Mouse (Mus musculus): ENCODE data around the gene Gm42420.
A peak's percentile ranks its signal among the peaks of the same experiment; 100 is the strongest.

The Gm42420 gene

DNA sequence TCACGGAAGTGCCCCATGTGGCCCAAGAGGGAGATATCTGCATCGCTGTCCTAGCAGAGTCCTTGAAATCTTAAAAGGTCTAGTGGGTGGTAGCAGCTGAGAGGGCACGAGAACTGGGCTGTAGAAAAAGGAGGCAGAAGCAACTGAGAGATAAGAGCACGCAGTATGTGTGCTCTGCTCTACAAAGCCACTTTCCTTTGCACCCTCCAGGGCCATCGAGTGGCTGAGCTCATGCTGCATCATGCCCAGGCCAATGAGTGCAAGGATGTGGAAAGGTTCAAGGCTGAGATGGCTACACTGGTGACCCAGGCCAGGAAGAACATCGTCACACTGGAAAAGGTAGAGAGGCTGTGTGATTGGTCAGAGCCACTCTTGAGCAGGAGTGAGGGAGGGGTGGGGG is at the start of gene Gm42420:
TSS of gene Gm42420 (plus strand) at position 237 of the 400 bp plus-strand sequence.
- DNase-seq (ENCODE audit: low read depth in 2 of 2, low spot score in 2 of 2) = no peak

DNA sequence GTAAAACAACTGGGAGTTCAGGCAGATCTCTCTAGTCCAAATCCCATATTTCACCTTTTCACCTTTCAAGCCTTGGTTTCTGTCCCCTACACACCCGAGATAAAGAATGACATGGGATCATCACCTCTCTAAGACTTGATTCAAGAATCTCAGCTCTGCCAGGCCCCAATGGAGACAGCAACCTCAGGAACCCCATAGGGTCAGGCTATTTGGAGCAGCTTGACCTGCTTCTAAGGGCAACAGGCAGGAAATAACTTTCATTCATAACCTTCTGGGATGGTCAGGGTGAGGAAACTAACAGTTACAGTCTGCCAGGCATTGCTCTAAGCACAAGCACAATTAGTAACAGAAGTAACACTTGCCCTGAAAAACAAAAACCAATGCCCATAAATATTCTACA is 48.9 kb upstream of the Gm42420 start:
- DNase-seq (ENCODE audit: low read depth in 2 of 2, low spot score in 2 of 2) = no peak

DNA sequence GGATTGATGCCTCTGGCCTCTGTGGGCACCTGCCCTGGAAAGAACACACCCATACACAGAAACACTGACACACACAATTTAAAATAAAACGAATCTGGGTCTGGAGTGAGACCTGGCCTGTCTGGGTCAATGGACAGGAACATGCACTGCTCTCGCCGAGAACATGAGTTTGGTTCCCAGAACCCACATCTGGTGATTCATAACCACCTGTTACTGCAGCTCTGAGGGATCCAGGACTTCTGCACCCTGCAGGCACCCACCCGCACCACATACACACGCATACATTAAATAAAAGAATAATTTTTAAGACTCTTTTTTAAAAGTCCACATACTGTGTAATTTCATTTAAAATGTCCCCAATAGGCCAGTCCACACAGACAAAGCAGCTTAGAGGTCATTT is 48.3 kb upstream of the Gm42420 start:
- no peak for DNase-seq (ENCODE audit: low read depth in 2 of 2, low spot score in 2 of 2)

DNA sequence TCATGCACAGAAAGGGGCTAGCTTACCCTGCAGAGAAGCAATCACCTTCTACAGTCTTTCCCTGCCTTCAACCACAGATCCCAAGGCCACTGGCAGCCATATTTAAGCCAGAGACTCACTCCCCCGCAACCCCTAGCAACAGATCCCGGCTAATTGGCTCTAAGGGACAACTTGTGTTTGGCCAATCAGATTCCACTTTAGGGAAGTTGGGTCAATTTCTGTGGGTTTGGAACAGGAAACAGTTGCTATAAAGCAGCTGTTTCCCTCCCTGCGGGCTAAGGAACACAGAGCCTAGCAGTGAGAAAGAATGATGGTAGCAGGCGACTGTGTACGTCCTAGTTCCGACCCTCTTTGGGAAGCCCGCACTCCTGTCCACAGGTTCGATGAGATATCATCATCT is 47.3 kb upstream of the Gm42420 start:
- DNase-seq (ENCODE audit: low read depth in 2 of 2, low spot score in 2 of 2) = no peak

DNA sequence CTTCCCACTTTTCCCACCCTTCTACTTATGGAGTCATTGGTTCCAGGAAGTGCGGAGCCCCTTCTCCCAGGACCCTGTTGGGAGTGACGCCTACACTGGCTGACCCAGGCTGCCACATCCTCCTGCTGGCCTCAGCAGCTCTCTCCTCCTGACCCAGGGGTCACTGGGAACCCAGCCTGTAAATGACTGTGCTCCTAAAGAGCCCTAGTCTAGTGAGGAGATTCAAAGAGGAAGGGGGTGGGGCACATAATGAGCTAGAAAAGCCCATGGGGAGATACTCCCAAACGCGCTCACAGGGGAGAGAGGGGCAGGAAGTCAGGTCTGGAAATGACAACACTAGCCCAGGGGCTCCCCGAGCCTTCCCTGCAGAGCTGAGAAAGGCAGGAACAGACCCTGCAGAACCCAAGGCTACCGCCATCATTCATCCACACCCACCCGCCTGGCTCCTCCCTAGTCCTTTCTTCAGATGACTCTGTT is 45.8 kb upstream of the Gm42420 start:
- DNase-seq (ENCODE audit: low read depth in 2 of 2, low spot score in 2 of 2) = no peak

DNA sequence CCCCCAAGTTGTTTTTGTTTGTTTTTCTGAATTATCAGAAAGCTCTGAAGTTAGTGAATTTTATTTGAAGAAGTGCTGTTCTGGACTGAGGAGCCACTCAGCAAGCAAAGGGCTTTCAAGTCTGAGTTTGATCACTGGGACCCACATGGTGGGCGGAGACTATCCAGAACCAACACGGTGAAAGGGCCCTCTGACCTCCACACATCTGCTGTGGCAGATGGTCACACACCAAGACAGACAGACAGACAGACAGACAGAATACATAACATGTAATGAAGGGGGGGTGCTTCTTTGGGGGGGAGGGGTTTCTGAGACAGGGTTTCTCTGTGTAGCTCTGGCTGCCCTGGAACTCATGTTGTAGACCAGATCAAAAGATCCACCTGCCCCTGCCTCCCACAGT is 45.0 kb upstream of the Gm42420 start:
- DNase-seq (ENCODE audit: low read depth in 2 of 2, low spot score in 2 of 2) = no peak

DNA sequence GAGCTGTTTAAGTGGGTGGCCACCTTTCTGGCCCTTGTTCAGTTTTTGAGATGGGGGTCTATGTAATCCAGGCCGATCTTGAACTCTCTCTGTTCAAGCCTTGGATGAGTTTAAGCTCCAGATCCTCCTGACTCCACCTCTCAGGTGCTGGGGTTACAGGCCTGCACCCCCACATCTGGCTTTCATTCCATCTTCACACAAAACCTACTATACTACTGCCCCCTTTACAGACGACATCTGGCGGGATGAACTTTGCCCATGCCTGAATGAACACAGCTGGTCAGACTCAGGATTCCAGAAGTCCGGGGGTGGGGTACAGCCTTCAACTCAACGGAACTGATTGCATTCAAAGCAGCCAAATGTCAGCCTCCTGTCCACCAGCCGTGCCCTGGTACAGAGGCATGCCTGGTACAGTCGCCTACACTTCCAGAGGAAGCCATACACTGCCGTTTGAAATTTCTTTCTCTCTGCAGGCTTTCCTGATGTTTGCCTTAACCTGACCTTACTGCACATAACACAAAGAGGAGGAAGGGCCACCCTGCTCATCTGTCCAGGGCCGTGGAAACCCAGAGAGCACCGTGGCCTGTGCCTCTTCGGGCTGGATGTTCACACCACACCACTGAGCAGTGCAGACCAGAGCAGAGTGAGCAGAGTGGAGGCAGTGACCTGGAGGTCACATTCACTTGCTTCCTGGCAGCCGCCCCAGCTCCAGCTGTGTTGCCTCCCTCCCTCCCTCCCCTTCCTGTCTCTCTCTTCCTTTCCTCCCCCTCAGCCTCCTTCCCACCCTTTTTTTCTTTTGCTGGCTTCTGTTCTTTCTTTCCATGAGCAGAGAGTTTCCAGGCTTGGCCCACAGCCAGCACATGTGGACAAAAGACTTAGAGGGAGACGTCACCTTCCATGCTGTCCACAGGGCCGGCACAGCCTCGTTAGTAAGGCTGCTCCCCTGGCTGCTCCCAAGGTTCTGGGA is 42.6 kb upstream of the Gm42420 start:
- DNase-seq (ENCODE audit: low read depth in 2 of 2, low spot score in 2 of 2) = no peak

DNA sequence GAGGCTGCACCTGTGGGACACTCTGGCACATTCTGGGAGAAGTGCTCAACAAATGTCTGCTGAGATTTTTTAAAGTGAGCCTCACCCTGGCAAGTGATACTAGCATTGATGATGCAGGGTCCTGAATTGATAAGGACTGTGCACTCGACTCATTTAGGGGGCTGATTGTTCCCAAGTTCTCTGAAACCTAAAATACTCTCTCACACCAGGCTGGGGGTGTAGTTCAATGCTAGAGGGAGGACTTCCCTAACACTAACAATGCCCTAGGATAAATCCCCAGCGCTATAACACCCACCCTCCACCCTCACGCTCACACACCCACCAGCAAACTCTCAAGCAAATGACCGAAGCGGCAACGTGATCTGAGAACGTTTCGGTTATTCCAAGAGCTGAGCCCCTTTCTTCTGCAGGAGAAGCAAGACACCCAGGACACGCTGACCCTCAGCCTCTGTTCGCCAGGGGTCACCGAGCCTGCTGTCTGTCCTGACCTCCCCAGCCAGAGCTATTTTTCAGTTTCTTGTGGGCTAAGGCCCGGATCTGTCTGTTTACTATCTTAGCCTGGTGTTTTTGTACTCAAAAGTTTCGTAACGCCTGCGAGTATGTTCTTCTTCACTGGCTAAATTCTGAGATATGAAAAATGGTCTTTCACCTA is 41.7 kb upstream of the Gm42420 start:
- no peak for DNase-seq (ENCODE audit: low read depth in 2 of 2, low spot score in 2 of 2)

DNA sequence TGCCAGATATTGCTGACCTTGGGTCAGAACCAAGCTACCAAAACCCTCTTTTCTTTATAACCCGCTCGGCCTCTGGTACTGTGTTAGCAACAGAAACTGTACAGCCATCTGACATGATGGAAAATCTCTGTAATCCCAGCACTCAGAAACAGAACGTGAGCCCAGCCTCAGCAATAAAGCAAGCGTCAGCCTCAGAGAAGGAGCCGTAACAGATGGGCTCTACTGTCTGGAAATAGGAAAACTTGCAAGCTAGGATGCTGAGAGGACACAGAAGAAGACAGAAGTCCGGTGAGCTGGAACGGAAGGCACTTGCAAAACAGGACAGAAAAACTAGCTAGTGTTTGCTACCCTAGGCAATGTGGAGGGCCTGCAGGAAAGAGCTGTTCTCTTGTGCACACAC is 40.1 kb upstream of the Gm42420 start:
- DNase-seq (ENCODE audit: low read depth in 2 of 2, low spot score in 2 of 2) = no peak

DNA sequence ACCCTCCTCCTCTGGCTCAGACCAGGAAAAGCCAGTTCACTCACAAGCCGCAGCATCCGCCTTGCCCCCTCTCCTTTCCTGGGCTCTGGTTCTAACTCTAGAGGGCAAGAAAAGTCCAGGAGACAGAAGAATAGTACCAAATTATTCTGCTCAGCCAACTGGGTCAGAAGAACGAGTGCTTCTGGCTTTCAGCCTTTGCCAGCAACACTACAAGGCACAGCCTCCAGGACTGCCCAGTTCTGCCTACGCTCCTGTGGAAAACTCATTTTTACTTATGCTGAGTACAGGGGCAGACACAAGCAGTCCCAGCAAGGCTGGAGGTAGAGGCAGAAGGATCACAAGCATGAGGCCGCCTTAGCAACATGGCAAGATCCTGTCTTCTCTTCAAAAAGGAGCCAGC is 37.5 kb upstream of the Gm42420 start:
- DNase-seq (ENCODE audit: low read depth in 2 of 2, low spot score in 2 of 2) = no peak

DNA sequence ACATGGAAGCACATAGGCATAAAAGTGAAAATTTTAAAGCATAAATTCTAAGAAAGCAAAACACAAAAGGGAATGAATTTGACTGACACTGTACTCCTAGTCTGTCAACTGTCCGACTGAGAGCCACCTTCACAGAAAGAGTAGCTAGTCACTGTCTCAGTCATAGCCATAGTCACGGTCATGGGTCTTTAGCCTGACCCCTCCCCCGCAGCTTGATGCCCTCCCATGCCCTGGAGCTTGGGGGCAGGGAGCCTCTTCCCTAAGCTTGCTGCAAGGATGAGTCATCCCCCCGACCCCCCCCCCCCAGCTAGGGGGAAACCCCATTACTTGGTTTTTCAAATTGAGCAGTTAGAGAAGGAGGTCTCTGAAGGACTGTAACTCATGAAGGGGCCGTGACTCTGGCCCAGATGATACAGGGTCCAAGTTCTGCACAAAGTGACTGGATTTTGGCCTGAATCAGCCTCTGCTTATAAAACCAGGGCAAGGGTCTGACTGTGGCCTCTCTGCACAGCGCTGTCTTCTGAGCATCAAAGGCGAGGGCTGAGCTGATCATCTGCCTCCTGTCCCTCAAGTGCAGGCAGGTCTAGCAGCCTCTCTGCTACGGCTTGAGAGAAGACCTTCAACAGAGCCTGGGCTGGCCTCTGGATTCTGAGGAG is 33.4 kb upstream of the Gm42420 start:
- DNase-seq (ENCODE audit: low read depth in 2 of 2, low spot score in 2 of 2) = no peak

DNA sequence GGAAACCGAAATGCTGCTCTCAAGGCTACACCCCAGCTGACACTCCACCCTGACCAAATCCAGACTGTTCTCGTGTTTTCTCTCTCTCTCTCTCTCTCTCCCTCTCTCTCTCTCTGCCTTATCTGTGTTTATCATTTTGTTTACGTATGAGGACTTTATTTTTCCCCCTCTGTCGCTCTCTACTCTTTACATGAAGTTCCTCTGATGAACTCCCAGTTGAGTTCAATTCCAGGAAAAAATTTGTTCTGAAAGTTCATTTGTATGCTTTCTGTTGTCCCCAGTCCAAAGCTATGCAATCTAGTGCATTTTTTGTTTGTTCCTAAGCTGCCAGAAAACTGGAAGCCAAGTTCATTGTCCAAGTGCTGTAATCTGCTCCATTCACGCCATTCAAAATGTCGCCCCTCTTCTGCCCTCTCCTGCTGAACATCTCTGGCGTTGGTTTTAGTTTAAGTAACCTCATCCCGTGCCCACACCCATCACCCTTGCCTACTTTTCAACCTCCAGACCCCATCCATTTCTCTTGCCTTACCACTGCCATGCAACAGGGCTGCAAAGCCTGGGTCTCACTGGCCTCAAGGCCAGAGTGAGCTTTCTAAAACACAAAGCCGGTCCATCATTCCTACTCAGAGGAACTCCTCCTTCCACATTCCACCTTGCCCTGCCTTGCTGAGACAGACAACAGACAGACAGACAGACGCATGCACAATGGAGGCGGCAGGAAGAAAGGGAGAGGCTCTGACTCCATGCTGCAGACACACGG is 30.5 kb upstream of the Gm42420 start:
- DNase-seq (ENCODE audit: low read depth in 2 of 2, low spot score in 2 of 2) = no peak

DNA sequence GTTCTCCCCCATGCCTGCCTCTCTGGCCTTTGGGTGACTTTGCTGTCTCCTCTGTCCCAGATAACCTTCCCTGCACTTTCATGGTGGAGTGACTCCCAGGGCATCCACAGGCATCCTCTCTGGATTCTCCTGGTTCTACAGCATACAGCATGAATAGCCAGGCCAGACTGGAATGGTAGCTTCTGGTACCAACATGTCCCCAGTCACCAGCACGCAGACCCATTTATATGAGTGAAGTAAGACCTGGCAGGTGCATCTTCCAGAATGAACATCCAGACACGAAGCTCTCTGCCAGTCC is 30.0 kb upstream of the Gm42420 start:
- DNase-seq (ENCODE audit: low read depth in 2 of 2, low spot score in 2 of 2) = no peak

DNA sequence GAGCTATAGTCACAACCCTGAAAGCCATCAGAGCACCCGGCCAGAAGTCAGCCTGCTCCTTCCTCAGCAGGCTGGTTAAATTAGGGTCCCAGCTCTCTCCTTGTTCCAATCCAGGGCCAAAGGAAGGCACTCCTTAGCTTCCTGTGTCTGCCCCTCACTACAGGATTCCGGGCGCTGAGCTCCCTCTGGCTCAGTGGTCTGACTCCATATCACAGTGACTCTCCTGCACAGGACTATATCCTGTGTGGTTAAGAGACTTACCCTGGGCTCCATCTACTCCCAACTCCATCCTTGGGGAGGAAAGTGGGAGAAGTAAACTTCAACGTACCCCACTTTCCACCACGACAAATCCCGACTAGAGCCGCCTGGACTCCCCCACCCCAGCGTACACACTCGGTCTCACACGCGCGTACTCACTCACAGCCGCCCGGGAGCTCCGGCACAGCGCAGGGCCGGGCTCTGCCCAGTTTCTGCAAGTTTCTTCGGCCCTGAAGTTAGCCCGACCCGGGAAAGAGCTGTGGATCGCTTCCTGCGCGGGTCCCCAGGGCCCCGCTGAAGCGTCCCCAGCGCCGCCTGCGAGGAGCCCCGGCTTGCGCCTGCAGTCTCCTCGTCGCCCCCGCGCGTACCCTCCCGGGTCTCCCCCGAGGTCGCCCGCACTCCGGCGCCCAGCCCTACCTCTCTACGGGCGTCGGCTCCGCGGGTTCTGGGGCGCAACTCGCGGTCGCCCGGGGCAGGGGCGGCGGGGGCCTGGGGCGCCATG is 28.5 kb upstream of the Gm42420 start:
- DNase-seq (ENCODE audit: low read depth in 2 of 2, low spot score in 2 of 2) = no peak

DNA sequence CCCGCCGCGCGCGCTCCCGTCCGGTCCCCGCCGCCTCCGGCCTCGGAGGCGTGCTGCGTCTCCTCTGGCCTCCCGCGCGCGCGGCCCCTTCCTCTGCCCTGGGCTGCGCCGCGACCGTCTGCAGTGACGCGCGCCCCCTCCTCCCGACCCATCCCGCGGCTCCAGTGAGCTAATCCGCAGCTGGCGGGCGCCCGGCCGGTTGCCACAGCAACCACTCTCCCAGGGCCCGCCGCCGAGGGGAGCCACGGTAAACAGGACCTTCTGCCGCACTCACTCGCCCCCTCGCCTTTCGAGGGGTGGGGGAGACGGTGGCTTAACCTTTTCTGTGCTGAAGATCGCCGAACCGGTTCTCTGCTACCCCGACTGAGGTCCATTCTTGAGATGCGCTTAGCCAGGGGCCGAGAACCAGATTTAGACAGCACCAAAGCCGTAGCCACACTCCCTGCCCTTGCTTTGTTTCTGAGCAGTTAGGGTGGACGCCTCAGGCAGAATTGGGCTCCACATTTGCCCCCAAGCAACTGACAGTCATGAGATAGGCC is 27.8 kb upstream of the Gm42420 start, which contains the start of gene Dennd2a:
TSS of gene Dennd2a (minus strand) at position 145 of the 539 bp plus-strand sequence.
- DNase-seq (ENCODE audit: low read depth in 2 of 2, low spot score in 2 of 2) = no peak

DNA sequence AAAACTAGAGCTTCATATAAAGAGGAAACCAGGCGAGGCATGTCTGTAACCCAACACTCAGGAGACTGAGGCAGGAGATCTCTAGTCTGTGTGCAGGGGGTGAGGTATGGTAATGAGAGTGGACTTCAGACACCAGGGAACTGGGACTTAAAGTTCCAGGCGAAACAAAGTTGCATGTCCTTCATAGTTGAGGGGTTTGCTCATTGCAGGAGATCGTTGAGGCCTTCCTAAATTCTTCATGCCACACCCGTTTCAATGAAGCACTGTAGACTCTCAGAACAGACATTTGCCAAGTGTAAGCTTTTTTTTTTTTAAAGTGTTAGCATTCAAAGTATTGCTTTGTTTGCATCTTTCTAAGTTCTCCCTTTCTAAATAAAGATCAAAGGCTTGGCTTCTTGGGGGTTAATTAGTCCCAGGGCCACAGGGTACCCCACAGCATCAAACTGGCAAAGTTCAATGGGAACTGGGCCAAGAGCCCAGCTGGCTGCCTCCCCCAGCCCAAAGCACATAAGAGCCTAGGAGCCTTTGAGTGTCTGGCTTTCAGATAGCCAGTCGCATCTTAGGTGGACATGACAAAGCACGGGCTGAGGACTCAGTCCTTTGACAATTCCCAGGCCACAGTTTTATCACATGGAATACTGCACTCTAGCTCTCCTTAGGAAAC is 26.1 kb upstream of the Gm42420 start:
- no peak for DNase-seq (ENCODE audit: low read depth in 2 of 2, low spot score in 2 of 2)

DNA sequence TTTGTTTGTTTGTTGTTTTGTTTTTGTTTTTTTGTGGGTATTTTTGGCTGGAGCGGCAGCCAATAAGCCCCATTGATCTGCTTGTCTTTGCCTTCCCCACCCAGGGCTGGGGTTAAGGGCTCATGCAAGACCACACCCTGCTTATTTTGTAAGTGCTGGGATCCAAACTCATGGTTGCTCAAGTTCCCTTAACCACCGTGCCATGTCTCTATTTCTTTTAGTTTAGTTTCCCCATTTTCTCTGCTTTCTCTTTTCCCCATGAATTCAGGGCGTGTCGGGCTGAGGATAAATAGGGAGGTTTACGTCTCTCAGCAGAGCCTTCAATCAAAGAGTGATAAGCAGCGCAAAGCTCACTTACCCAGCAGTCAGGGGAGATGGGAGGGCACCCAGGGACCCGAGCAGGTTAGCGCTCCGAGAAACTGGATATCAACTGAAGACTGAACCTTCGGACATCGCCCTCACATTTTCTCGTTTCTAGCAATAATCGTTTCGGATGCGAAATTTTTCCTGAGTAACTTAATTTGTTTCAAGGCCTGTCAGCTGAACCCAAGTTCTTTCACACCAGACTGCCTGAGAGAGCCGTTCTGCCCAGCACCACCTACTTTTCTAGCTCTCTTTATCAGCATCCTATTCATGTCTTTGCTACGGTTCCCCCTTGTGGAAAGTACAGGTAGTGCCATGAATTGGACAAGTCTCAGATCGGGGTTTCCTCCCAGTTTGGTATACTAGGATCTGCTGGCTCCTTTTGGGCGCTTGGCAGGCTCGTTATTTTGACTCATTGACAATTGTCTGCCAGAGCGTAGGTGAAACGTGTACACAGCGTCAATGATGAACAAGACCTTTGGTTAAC is 23.2 kb upstream of the Gm42420 start:
- DNase-seq (ENCODE audit: low read depth in 2 of 2, low spot score in 2 of 2) = peak; percentile 63 to 73

DNA sequence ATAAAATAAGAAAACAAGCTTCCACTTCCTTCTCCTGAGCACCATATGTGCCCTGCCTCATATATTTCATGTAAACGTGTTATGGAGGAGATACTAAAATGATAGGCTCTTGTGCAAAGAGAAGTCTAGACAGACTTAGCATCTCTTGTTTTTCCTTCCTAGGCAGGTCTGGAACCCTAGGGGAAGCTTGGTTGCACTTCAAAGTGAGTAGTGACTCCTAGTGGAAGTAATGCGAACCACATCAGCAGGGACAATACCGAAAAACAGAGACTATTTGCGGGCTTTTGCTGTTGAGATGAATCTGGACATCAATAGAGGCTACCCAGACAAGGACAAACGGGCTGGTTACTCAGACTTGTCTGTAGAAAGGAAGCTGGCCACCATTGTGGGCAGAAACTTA is 18.0 kb upstream of the Gm42420 start:
- peak in 1 of 2 experiments; percentile 29 for DNase-seq (ENCODE audit: low read depth in 2 of 2, low spot score in 2 of 2)

DNA sequence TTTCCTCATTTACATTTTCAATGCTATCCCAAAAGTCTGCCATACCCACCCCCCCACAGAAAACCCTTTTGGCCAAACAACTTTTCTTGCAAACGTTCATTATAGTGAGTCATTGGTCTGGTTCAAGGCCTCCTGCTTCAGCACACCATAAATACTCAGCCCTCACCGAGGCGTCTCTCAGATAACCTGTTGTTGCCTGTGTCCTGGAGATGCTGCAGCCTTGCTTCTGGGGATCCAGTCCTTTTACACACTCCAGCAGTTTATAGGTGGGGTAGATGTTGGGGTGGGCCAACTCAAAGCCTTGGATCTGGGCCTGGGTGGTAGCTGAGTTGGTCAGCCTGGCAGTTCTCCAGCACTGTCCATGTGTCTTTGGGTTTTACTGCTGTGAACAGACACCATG is 15.1 kb upstream of the Gm42420 start:
- no peak for DNase-seq (ENCODE audit: low read depth in 2 of 2, low spot score in 2 of 2)

Measured in CD8-positive naive resting alpha-beta T cell, adult 2 months (primary cell).